ENCODE assay signal across 9 mouse cellular contexts in genomic region chr9:51238741-51239385, GRCm38 (mm10). TPM values are rescaled to one million over a fixed set of nuclear protein-coding genes. Genes with fewer than 3 reads are reported as not detected.
DNase-seq lines count a peak whose midpoint lies in the region; ATAC-seq lines count a peak whose summit lies in the region.
"Had no signal": no experiment of that assay in that cellular context is flagged by ENCODE, and none has a peak within 500 bp of the region (broad histone marks: within the 10 kb centered on the region; RNA-seq: fewer than 3 reads in every experiment).

No protein-coding gene starts in this region.

- no peak overlapping the region for H3K4me2 ChIP-seq in forebrain, embryonic 14.5 days (ENCODE audit: low read length)
- H3K4me2 ChIP-seq: neural tube, embryonic 13.5 days had no signal

- peak; percentile 58 for DNase-seq in forebrain, embryonic 14.5 days (ENCODE audit: low spot score)
- DNase-seq in forebrain, embryonic 10.5 days (ENCODE audit: extremely low spot score, low spot score) = no peak
- peak; percentile 76 for DNase-seq in CD4-positive helper T cell, adult 2 months (ENCODE audit: low read depth, low spot score)
- DNase-seq in frontal cortex, postnatal 14 days (ENCODE audit: low spot score in 2 of 2) = peak; percentile 46 to 49
- peak; percentile 67 to 74 for DNase-seq in left cerebral cortex, adult 9 months (ENCODE audit: low spot score in 2 of 2)
- DNase-seq in cerebellum, postnatal 4 days (ENCODE audit: low spot score in 2 of 2) = no peak
- no peak for DNase-seq in gastrocnemius, postnatal 4 days (ENCODE audit: low spot score in 2 of 2)

- no peaks in the 10 kb centered on the region for H3K9me3 ChIP-seq in forebrain, embryonic 14.5 days (replicated peaks; ENCODE audit: control insufficient read depth, low read length)
- no peaks in the 10 kb centered on the region for H3K9me3 ChIP-seq in forebrain, embryonic 10.5 days
- H3K9me3 ChIP-seq: neural tube, embryonic 13.5 days had no signal

- 66% methylated on average over 12 of the region's 12 CpGs for WGBS in forebrain, embryonic 14.5 days
- WGBS in forebrain, embryonic 10.5 days = 79% methylated on average over 12 of the region's 12 CpGs

- H3K27ac ChIP-seq in forebrain, embryonic 14.5 days (ENCODE audit: low read depth, low read length) = no peak overlapping the region
- no peak overlapping the region for H3K27ac ChIP-seq in forebrain, embryonic 10.5 days
- H3K27ac ChIP-seq: neural tube, embryonic 13.5 days had no signal

- no peak overlapping the region for H3K4me3 ChIP-seq in forebrain, embryonic 14.5 days (ENCODE audit: low read depth, low read length)
- no peak overlapping the region for H3K4me3 ChIP-seq in forebrain, embryonic 10.5 days
- H3K4me3 ChIP-seq: neural tube, embryonic 13.5 days had no signal

- no peaks in the 10 kb centered on the region for H3K36me3 ChIP-seq in forebrain, embryonic 14.5 days (ENCODE audit: control insufficient read depth, insufficient read depth, low read length)
- H3K36me3 ChIP-seq in forebrain, embryonic 10.5 days (replicated peaks) = no peaks in the 10 kb centered on the region
- H3K36me3 ChIP-seq: neural tube, embryonic 13.5 days had no signal

- H3K27me3 ChIP-seq in forebrain, embryonic 14.5 days (replicated peaks; ENCODE audit: control insufficient read depth, insufficient read depth, low read length) = no peaks in the 10 kb centered on the region
- no peaks in the 10 kb centered on the region for H3K27me3 ChIP-seq in forebrain, embryonic 10.5 days (ENCODE audit: poor library complexity, severe bottlenecking)

- no peaks in the 10 kb centered on the region for H3K4me1 ChIP-seq in forebrain, embryonic 14.5 days (ENCODE audit: control insufficient read depth, insufficient read depth, low read length)
- H3K4me1 ChIP-seq in forebrain, embryonic 10.5 days = no peaks in the 10 kb centered on the region
- H3K4me1 ChIP-seq: neural tube, embryonic 13.5 days had no signal

- peak; percentile 42; the same call in 1 of the 2 replicates for ATAC-seq in forebrain, embryonic 14.5 days
- ATAC-seq in erythroblast, adult 5-6 weeks (replicated peaks; ENCODE audit: low FRiP score, poor library complexity, severe bottlenecking) = no peak

- H3K9ac ChIP-seq in forebrain, embryonic 14.5 days (ENCODE audit: low read length) = no peak overlapping the region
- H3K9ac ChIP-seq: neural tube, embryonic 13.5 days had no signal

RNA-seq across cellular contexts. Expression of gene Pou2af1, which starts 25.4 kb away (rescaled TPM):
- 0.09 and 0.11 TPM in 2 replicates for polyA plus RNA-seq in forebrain, embryonic 14.5 days (2014; fragmentation: Nextera tagmentation; extraction: Ambion mirVana)
- not detected in 2 replicates for polyA plus RNA-seq in forebrain, embryonic 10.5 days (2016; fragmentation: Nextera tagmentation; extraction: Ambion mirVana)
- total RNA-seq in erythroblast, adult 5-6 weeks (2015; ENCODE audit: low replicate concordance) = 3.7 and 4.8 TPM in 2 replicates
- total RNA-seq in erythroblast, adult 5-6 weeks (2017; ENCODE audit: low replicate concordance) = 0.09 and 1.4 TPM in 2 replicates
- total RNA-seq in gastrocnemius, postnatal 4 days (2021) = under 1 TPM; 0.25 to 0.31 TPM
- polyA plus RNA-seq: neural tube, embryonic 13.5 days had no signal

RNA-seq across cellular contexts. Expression of gene Colca2, which starts 39.5 kb away (rescaled TPM):
- polyA plus RNA-seq in forebrain, embryonic 14.5 days (2014; fragmentation: Nextera tagmentation; extraction: Ambion mirVana) = 0.80 and 1.7 TPM in 2 replicates
- 1.6 and 1.8 TPM in 2 replicates for polyA plus RNA-seq in forebrain, embryonic 10.5 days (2016; fragmentation: Nextera tagmentation; extraction: Ambion mirVana)
- total RNA-seq in erythroblast, adult 5-6 weeks (2015; ENCODE audit: low replicate concordance) = not detected in 2 replicates
- total RNA-seq in erythroblast, adult 5-6 weeks (2017; ENCODE audit: low replicate concordance) = not detected in 2 replicates
- total RNA-seq in gastrocnemius, postnatal 4 days (2021) = 1 to 10 TPM in 1 of 2 experiments, under 1 TPM in 1; 0.86 to 1.0 TPM

Comparison
In these comparisons a context has a peak if more than half of its experiments do, and no peak if none do; other contexts are left out.
1. DNase-seq: peak in forebrain, embryonic 14.5 days (single experiment), CD4-positive helper T cell, adult 2 months (single experiment), frontal cortex, postnatal 14 days (2 of 2) and left cerebral cortex, adult 9 months (2 of 2); none in forebrain, embryonic 10.5 days (single experiment), cerebellum, postnatal 4 days (0 of 2) and gastrocnemius, postnatal 4 days (0 of 2).